Mouse (Mus musculus): ENCODE measurements around the gene Ptcd1. TPM values are rescaled to one million over a fixed set of nuclear protein-coding genes. Genes with fewer than 3 reads are reported as not detected.

Ptcd1 gene
- polyA plus RNA-seq, 1 experiment from 2014 or later = 7.8 TPM

DNA sequence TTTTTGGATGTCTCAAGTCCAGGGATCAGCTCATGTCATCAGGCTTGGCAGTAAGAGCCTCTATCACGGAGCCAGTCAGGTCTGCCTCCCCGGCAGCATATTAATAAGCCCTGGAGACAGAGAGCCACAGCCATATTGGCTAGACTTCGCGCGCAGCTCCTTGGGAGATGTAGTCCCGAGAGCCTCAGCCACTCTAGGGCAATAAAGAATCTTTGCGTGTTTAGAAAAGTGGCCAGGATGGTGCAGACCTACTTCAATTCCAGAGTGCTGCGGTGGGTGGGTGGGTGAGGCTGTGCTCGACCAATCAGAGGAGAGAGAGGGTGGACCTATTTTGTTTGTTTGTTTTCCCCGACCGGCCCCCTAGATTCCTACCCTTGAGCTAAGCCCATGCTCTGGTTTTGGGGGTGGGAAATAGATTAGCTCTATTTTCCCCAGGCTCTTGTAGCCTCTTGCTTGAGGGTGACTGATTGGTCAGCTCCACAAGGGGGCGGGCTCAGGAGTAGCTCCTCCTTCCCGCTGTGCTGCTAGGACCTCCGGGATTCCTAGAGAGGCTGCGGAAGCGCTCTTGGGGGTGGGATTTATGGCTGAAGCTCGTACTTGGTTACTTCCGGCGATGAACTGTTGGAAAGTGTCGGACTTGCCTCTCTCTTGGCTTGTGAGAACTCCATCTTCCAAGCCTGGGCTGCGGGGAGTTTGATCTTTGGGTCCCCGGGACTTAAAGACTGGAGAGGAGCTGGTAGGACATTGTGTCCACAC lies 37.2 kb upstream of the Ptcd1 start, which contains the start of gene Zkscan5:
TSS of gene Zkscan5 (plus strand) at position 627 of the 756 bp plus-strand sequence.
- peak within 1 kb of the TSS; percentile 84 for H3K9ac ChIP-seq (ENCODE audit: low read depth, low read length)
- peak within 1 kb of the TSS; percentile 84 for H3K4me3 ChIP-seq (ENCODE audit: low read depth, low read length)
- H3K9me3 ChIP-seq (replicated peaks; ENCODE audit: control insufficient read depth, low read length) = no peaks in the 10 kb centered on the region
- peaks cover 4% of the 10 kb centered on the region; the same call in 1 of the 2 replicates for H3K36me3 ChIP-seq (ENCODE audit: control insufficient read depth, insufficient read depth)
- ATAC-seq (ENCODE audit: low read depth) = peak; percentile 95
- peak within 1 kb of the TSS; percentile 93 for H3K27ac ChIP-seq (ENCODE audit: low read length)
- 0% methylated on average over 22 of the region's 22 CpGs for WGBS (ENCODE audit: insufficient replicate concordance)
- H3K4me1 ChIP-seq (ENCODE audit: control insufficient read depth, low read depth, low read length) = peaks cover 30% of the 10 kb centered on the region
- H3K27me3 ChIP-seq (ENCODE audit: control insufficient read depth, insufficient read depth, low read depth, low read length) = no peaks in the 10 kb centered on the region
- peak within 1 kb of the TSS; percentile 77 for H3K4me2 ChIP-seq (ENCODE audit: low read depth, low read length)

DNA sequence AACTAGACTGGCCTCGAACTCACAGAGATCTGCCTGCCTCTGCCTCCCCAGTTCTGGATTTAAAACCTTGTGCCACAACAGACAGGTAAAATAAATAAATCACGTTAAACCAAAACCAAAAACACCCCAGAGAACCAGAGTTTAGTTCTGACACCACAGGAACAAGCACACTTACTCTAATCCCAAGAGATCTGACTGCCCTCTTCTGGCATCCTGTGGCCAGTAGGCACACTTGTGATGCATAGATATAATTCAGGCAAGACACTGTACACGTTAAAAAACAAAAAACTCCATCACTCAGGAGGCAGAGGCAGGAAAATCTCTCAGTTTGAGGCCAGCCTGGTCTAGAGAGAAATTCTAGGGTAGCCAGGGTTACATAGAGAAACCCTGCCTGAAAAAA lies 35.5 kb upstream of the Ptcd1 start:
- WGBS (ENCODE audit: insufficient replicate concordance) = 47% methylated on average over 3 of the region's 3 CpGs
- Histone ChIP-seq H3K4me3 (ENCODE audit: low read depth, low read length) (no peak overlapping the region), H3K27me3 (ENCODE audit: control insufficient read depth, insufficient read depth, low read depth, low read length) (no peaks in the 10 kb centered on the region), H3K36me3 (ENCODE audit: control insufficient read depth, insufficient read depth) (peaks cover 4% of the 10 kb centered on the region; the same call in 1 of the 2 replicates), H3K27ac (ENCODE audit: low read length) (no peak overlapping the region), H3K9ac (ENCODE audit: low read depth, low read length) (no peak overlapping the region), H3K4me1 (ENCODE audit: control insufficient read depth, low read depth, low read length) (peaks cover 30% of the 10 kb centered on the region), H3K9me3 (replicated peaks; ENCODE audit: control insufficient read depth, low read length) (no peaks in the 10 kb centered on the region), H3K4me2 (ENCODE audit: low read depth, low read length) (no peak overlapping the region)
- ATAC-seq (ENCODE audit: low read depth) = no peak

DNA sequence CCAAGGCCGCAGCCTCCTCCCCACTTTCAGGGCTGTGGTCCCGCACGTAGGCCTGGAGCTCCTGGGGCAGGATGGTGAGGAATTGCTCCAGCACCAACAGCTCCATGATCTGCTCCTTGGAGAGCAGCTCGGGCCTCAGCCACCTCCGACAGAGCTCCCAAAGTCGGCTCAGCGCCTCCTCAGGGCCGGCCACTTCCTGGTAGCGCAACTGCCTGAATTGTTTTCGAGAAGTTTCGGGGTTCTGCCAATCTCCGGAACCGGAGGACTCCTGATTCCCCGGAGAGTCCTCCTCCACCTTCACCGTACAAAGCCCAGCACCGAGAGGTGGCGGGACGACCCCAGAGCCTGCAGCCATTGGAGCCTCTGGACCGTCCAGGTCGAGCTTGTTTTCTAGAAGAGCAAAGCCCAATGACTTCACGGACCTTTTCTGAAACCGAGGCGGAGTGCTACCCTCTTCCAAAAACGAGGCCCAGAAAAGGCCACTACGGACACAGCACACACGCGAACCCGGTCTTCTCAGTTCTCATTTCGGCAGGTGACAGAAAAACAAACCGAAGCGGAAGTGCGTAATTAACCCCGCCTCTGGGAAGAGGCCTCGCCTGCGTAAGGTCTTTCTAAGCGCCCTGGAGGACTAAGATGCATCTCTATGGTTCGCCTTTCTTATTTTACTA lies 34.5 kb upstream of the Ptcd1 start, which contains the start of gene Zkscan14:
TSS of gene Zkscan14 (minus strand) at position 548 of the 671 bp plus-strand sequence.
- Histone ChIP-seq H3K27ac (ENCODE audit: low read length) (peak within 1 kb of the TSS; percentile 91), H3K9me3 (replicated peaks; ENCODE audit: control insufficient read depth, low read length) (no peaks in the 10 kb centered on the region), H3K36me3 (ENCODE audit: control insufficient read depth, insufficient read depth) (no peaks in the 10 kb centered on the region), H3K27me3 (ENCODE audit: control insufficient read depth, insufficient read depth, low read depth, low read length) (no peaks in the 10 kb centered on the region), H3K9ac (ENCODE audit: low read depth, low read length) (peak within 1 kb of the TSS; percentile 92), H3K4me2 (ENCODE audit: low read depth, low read length) (peak within 1 kb of the TSS; percentile 81), H3K4me3 (ENCODE audit: low read depth, low read length) (peak within 1 kb of the TSS; percentile 98), H3K4me1 (ENCODE audit: control insufficient read depth, low read depth, low read length) (peaks cover 30% of the 10 kb centered on the region)
- peak; percentile 27 for ATAC-seq (ENCODE audit: low read depth)
- under 1% methylated on average over 37 of the region's 37 CpGs for WGBS (ENCODE audit: insufficient replicate concordance)

DNA sequence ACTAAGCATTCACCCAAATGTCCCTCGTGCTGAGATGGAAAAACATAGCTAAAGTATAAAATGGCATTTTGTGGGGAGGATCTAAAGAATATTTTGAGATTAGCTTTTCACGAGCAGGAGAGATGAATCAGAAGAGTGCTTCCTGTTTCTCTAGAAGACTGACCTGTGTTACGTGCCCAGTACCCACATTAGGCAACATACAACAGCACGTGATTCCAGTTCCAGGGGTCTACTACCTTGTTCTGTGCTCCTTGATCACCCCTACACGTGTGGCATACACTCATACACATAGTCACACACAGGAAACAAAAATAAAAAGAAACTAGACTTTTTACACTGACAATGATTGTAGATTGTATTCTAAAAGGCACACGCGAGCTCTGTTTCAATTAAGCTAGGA lies 33.5 kb upstream of the Ptcd1 start:
- peak overlapping the region; percentile 92; the same call in 1 of the 2 replicates for H3K9ac ChIP-seq (ENCODE audit: low read depth, low read length)
- no peak for ATAC-seq (ENCODE audit: low read depth)
- no peak overlapping the region for H3K27ac ChIP-seq (ENCODE audit: low read length)
- 64% methylated on average over 7 of the region's 7 CpGs for WGBS (ENCODE audit: insufficient replicate concordance)
- H3K4me3 ChIP-seq (ENCODE audit: low read depth, low read length) = peak overlapping the region; percentile 98
- peaks cover 7% of the 10 kb centered on the region for H3K36me3 ChIP-seq (ENCODE audit: control insufficient read depth, insufficient read depth)
- peaks cover 23% of the 10 kb centered on the region for H3K4me1 ChIP-seq (ENCODE audit: control insufficient read depth, low read depth, low read length)
- no peaks in the 10 kb centered on the region for H3K9me3 ChIP-seq (replicated peaks; ENCODE audit: control insufficient read depth, low read length)
- peak overlapping the region; percentile 81 for H3K4me2 ChIP-seq (ENCODE audit: low read depth, low read length)
- no peaks in the 10 kb centered on the region for H3K27me3 ChIP-seq (ENCODE audit: control insufficient read depth, insufficient read depth, low read depth, low read length)

DNA sequence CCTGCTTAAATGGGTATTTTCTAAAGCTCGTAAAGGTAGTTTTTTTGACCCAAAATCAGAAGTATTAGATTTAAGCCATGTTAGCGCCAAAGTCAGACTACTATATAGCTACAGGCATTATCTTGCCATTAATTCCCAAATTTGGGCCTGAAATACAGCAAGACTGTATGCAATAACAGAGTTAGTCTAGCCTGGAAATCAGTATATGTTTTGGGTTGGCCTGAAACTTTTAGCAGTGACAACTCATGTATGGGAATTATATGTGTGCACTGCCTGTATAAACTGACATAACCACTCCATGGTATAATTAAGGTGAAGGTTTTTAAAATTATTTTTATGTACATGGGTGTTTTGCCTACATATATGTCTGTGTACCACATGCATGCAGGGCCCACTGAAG lies 25.1 kb upstream of the Ptcd1 start, which contains the start of gene Atp5j2:
TSS of gene Atp5j2 (minus strand) at position 101 of the 400 bp plus-strand sequence.
- no peaks in the 10 kb centered on the region for H3K9me3 ChIP-seq (replicated peaks; ENCODE audit: control insufficient read depth, low read length)
- H3K36me3 ChIP-seq (ENCODE audit: control insufficient read depth, insufficient read depth) = peaks cover 24% of the 10 kb centered on the region
- H3K4me3 ChIP-seq (ENCODE audit: low read depth, low read length) = peak within 1 kb of the TSS; percentile 91
- H3K27ac ChIP-seq (ENCODE audit: low read length) = peak within 1 kb of the TSS; percentile 83
- peak within 1 kb of the TSS; percentile 93 for H3K9ac ChIP-seq (ENCODE audit: low read depth, low read length)
- WGBS (ENCODE audit: insufficient replicate concordance) = 74% methylated on average over 2 of the region's 2 CpGs
- peaks cover 27% of the 10 kb centered on the region for H3K4me1 ChIP-seq (ENCODE audit: control insufficient read depth, low read depth, low read length)
- no peaks in the 10 kb centered on the region for H3K27me3 ChIP-seq (ENCODE audit: control insufficient read depth, insufficient read depth, low read depth, low read length)
- no peak for ATAC-seq (ENCODE audit: low read depth)
- peak within 1 kb of the TSS; percentile 85 for H3K4me2 ChIP-seq (ENCODE audit: low read depth, low read length)

DNA sequence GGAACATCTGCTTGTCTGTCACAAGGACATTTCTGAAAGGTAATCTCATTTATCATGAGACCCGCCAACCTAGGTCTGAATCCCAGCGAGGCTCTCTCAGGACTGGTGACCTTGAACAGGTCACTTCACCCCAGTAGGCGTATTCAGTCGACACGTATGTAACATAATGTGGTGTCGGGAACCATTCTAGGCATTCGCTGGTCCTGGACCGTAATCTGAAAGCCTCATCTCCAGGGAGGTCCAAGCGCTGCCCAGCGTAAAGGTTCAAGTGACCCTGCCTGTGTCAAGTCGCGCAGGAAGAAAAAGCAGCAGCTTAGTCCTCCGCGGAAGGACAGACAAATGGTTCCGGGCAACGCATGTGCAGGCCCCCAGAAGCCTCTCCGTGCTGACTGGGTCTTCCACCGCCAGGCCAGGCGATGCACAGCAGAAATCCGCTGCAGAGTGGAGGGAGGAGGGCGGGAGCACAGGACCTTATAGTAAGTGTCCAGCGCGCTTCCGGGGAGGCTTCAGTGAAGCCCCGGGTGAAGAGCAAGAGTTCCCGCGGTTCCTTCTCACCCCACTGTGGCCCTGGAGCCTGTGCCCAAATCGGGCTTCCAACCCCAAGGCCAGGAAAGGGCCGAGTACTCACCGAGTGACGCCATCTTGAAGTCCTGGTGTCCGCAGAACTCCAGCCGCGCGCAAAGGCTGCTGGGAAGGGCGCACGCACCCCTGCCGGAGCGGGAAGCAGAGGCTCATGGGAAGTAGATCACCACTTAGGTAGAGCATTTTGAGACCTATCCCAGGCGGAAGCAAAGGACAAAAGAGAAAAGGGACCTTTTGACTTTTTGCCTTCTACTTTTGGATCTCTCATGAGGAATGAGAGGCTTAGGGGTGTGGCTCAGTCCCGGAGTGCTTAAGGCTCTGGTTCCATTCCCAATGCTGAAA lies 24.2 kb upstream of the Ptcd1 start:
- ATAC-seq (ENCODE audit: low read depth) = peak; percentile 89
- WGBS (ENCODE audit: insufficient replicate concordance) = under 1% methylated on average over 41 of the region's 41 CpGs
- peaks cover 32% of the 10 kb centered on the region for H3K36me3 ChIP-seq (ENCODE audit: control insufficient read depth, insufficient read depth)

DNA sequence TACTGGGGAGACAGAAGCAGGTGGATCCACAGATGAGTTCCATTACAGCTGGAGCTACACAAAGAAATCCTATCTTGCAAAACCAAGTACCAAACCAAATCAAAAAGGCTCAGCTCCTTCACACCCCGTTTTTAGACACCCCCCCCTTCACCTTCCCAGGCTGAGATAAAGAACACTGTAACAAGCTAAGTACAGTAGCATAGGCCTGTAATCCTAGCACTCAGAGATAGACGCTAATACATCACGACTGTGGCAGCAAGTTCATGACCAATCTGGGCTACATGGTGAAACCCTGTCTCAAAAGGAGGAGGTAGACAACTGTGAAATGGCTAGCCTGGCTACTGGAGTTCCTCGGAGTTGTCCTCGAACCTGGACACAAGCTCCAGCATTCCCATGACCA lies 23.5 kb upstream of the Ptcd1 start:
- no peaks in the 10 kb centered on the region for H3K27me3 ChIP-seq (ENCODE audit: control insufficient read depth, insufficient read depth, low read depth, low read length)
- H3K27ac ChIP-seq (ENCODE audit: low read length) = peak overlapping the region; percentile 83
- 18% methylated on average over 5 of the region's 5 CpGs for WGBS (ENCODE audit: insufficient replicate concordance)
- H3K4me1 ChIP-seq (ENCODE audit: control insufficient read depth, low read depth, low read length) = peaks cover 27% of the 10 kb centered on the region
- peak overlapping the region; percentile 85 for H3K4me2 ChIP-seq (ENCODE audit: low read depth, low read length)
- peaks cover 25% of the 10 kb centered on the region for H3K36me3 ChIP-seq (ENCODE audit: control insufficient read depth, insufficient read depth)
- peak overlapping the region; percentile 91 for H3K4me3 ChIP-seq (ENCODE audit: low read depth, low read length)
- ATAC-seq (ENCODE audit: low read depth) = peak; percentile 12; the same call in 1 of the 2 replicates
- H3K9me3 ChIP-seq (replicated peaks; ENCODE audit: control insufficient read depth, low read length) = no peaks in the 10 kb centered on the region
- H3K9ac ChIP-seq (ENCODE audit: low read depth, low read length) = peak overlapping the region; percentile 93

More for the DNA sequence above, 24.2 kb upstream of the Ptcd1 start:
- Histone ChIP-seq H3K27ac (ENCODE audit: low read length) (peak overlapping the region; percentile 83), H3K9ac (ENCODE audit: low read depth, low read length) (peak overlapping the region; percentile 93), H3K9me3 (replicated peaks; ENCODE audit: control insufficient read depth, low read length) (no peaks in the 10 kb centered on the region), H3K4me3 (ENCODE audit: low read depth, low read length) (peak overlapping the region; percentile 91), H3K4me1 (ENCODE audit: control insufficient read depth, low read depth, low read length) (peaks cover 27% of the 10 kb centered on the region), H3K27me3 (ENCODE audit: control insufficient read depth, insufficient read depth, low read depth, low read length) (no peaks in the 10 kb centered on the region), H3K4me2 (ENCODE audit: low read depth, low read length) (peak overlapping the region; percentile 85)

DNA sequence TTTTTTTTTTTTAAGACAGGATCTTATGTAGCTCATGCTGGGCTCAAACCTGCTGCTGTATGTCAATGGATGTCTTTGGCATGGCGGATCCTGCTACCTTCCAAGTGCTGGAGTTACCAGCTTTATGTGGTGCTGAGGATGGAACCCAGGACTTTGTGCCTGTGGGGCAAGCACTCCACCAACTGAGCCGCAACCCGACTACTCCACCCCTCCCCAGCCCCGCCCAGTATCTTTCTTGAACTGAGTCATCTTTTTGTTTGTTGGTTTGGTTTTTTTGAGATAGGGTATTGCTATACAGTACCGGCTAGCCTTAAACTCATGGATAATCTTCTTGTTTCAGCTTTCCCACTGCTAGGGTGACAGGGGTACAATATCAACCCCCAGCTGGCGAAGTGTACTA lies 22.5 kb upstream of the Ptcd1 start:
- WGBS (ENCODE audit: insufficient replicate concordance) = 30% methylated on average over 6 of the region's 6 CpGs
- peak; percentile 10; the same call in 1 of the 2 replicates for ATAC-seq (ENCODE audit: low read depth)
- Histone ChIP-seq H3K9ac (ENCODE audit: low read depth, low read length) (no peak overlapping the region; the same call in 1 of the 2 replicates), H3K36me3 (ENCODE audit: control insufficient read depth, insufficient read depth) (peaks cover 21% of the 10 kb centered on the region), H3K27me3 (ENCODE audit: control insufficient read depth, insufficient read depth, low read depth, low read length) (no peaks in the 10 kb centered on the region), H3K9me3 (replicated peaks; ENCODE audit: control insufficient read depth, low read length) (no peaks in the 10 kb centered on the region), H3K4me1 (ENCODE audit: control insufficient read depth, low read depth, low read length) (peaks cover 27% of the 10 kb centered on the region), H3K4me2 (ENCODE audit: low read depth, low read length) (peak overlapping the region; percentile 85), H3K27ac (ENCODE audit: low read length) (no peak overlapping the region), H3K4me3 (ENCODE audit: low read depth, low read length) (peak overlapping the region; percentile 91)
